Mouse (Mus musculus) cortical plate, adult 2 months (tissue): ENCODE data around the gene Thada.

Experiments used
- CTCF ChIP-seq: fragments of 200-500 bp; IDR thresholded peaks from 2 replicates; pipeline ENCODE4 v1.5.1; 2011; ENCODE audit warnings: mild to moderate bottlenecking, control low read depth, low read length; ENCODE audit not compliant: insufficient read depth; ENCODE audit errors: extremely low read depth
- POLR2A ChIP-seq: fragments of 200-500 bp; IDR thresholded peaks from 2 replicates; pipeline ENCODE4 v1.6.1; 2011; ENCODE audit warnings: mild to moderate bottlenecking, low read length, control low read depth; ENCODE audit not compliant: insufficient read depth; ENCODE audit errors: extremely low read depth

DNA sequence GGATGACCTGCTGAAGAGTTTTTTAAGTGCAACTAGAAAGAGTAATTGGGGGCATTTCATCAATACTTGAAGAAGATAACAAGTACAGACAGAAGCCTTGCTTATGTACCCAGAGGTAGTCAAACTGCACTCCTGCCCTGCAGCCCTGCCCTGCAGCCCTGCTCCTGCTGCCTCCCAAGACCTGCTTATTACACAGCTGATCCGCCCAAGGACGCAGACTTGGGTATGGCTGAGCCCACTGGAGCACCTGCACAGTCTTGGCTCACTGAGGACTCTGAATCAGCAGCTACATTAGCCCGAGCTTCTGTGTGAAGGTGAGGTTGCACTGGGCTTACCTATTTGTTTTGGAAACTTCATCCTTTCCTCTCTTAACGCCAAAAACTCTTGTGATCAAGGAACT, 79.8 kb downstream of the Thada start:
- TF ChIP-seq CTCF (no peak), POLR2A (no peak)
